Mouse (Mus musculus): ENCODE data around the gene Prokr1.

Gene Prokr1

DNA sequence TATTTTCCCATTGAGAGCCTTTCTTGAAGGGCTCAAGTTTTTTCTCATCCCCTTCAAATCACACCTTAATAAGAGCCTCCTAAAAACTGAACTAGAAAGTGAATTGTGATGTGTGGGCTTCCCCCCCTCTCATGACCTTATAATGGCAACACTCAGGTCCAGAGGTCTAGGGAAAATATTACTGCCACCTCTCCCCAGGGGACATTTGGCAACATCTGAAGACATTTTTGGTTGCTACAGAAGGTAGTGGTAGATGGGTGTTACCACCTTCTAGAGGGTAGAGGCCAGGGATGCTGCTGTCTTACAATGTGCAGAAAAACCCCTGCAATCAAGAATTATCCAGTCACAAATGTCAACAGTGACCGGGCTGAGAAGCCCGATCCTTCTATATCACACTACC is 60.2 kb downstream of the Prokr1 start:
- no peak for DNase-seq (ENCODE audit: inconsistent age in 2 of 2, low spot score in 1 of 2)

Measured in adrenal gland, adult (tissue).